Mouse (Mus musculus): ENCODE data around the gene Gm7137. TPM values are rescaled to one million over a fixed set of nuclear protein-coding genes. Genes with fewer than 3 reads are reported as not detected.
"Not testable (repeated sequence)": the region's sequence is repeated elsewhere in the genome, so short reads cannot be mapped to it uniquely, and the experiment has no call there.

Gene Gm7137
- polyA plus RNA-seq (2014; fragmentation: Nextera tagmentation; extraction: Ambion mirVana): not detected in 2 replicates

DNA sequence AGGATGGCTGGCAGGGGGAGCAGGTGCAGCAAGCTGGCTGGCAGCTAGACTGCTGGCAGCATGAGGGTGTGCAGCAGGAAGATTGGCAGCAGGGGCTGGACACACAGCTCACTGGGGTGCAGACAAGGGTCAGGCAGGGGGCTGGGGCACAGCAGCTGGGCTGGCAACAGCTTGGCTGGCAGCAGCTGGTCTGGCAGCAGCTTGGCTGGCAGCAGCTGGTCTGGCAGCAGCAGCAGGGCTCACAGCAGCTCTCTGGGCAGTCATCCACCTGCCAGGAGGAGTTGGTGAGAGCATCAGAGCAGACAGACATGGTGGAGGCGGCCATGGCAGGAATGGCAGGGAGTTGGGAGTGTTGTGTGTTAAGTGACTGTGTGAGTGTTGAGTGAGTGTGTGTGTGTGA lies at the start of gene Gm7137:
TSS of gene Gm7137 (minus strand) at position 325 of the 400 bp plus-strand sequence.
- not testable (repeated sequence) for H3K4me2 ChIP-seq (replicated peaks; ENCODE audit: low read depth, low read length); H3K9me3 ChIP-seq (ENCODE audit: control insufficient read depth, low read depth, low read length); H3K27me3 ChIP-seq (ENCODE audit: control insufficient read depth, insufficient read depth, low read length); H3K4me1 ChIP-seq (ENCODE audit: control insufficient read depth, insufficient read depth, low read length); H3K9ac ChIP-seq (replicated peaks; ENCODE audit: low read depth, low read length); H3K4me3 ChIP-seq (ENCODE audit: low read depth, low read length); H3K36me3 ChIP-seq (ENCODE audit: control insufficient read depth, insufficient read depth, low read length); ATAC-seq (ENCODE audit: insufficient number of reproducible peaks, insufficient read depth, low FRiP score, low read depth); H3K27ac ChIP-seq (ENCODE audit: low read length)
- WGBS: 71% methylated on average over 1 of the region's 1 CpGs

DNA sequence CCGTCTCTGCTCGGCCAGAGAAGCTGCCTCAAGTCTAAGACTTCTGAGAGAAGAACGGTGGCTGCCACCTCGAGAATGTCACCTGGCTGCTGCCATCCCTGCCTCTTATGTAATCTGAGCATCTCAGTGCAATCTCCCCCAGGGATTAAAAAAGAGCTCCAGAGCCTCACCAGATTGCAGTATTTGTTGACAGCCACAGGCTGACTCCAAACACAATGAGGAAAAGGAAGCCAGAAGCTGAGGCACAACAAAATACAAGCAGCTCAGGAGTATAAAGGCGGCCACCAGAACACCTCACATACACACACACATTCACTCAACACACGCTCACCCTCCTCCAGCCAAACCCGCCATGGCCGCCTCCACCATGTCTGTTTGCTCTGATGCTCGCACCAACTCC lies 47.6 kb upstream of the Gm7137 start, which contains the start of gene Krtap10-10:
TSS of gene Krtap10-10 (plus strand) at position 301 of the 400 bp plus-strand sequence.
- ATAC-seq (ENCODE audit: insufficient number of reproducible peaks, insufficient read depth, low FRiP score, low read depth): no peak
- WGBS: 60% methylated on average over 9 of the region's 9 CpGs
- Histone ChIP-seq H3K4me2 (replicated peaks; ENCODE audit: low read depth, low read length) (no peak within 1 kb of the TSS), H3K9ac (replicated peaks; ENCODE audit: low read depth, low read length) (no peak within 1 kb of the TSS), H3K4me3 (ENCODE audit: low read depth, low read length) (no peak within 1 kb of the TSS), H3K4me1 (ENCODE audit: control insufficient read depth, insufficient read depth, low read length) (no peaks in the 10 kb centered on the region), H3K36me3 (ENCODE audit: control insufficient read depth, insufficient read depth, low read length) (no peaks in the 10 kb centered on the region), H3K27me3 (ENCODE audit: control insufficient read depth, insufficient read depth, low read length) (no peaks in the 10 kb centered on the region), H3K9me3 (ENCODE audit: control insufficient read depth, low read depth, low read length) (no peaks in the 10 kb centered on the region), H3K27ac (ENCODE audit: low read length) (no peak within 1 kb of the TSS)

DNA sequence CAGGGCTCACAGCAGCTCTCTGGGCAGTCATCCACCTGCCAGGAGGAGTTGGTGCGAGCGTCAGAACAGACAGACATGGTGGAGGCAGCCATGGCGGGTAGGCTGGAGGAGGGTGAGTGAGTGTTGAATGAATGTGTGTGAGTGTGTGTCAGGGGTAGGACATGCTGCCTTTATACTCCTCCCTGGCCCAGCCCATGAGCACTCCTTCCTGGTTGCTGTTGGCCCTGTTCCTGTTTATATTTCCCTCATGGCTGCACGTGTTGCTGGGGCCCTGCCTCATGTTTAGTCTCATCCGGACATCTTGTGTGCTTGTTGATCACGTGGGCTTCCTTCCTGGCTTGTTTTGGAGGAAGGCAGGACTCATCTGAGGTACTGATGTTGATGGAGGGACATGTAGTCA lies 39.0 kb upstream of the Gm7137 start, which contains the start of gene Krtap10-4:
TSS of gene Krtap10-4 (minus strand) at position 145 of the 400 bp plus-strand sequence.
- H3K27me3 ChIP-seq (ENCODE audit: control insufficient read depth, insufficient read depth, low read length): no peaks in the 10 kb centered on the region
- H3K9me3 ChIP-seq (ENCODE audit: control insufficient read depth, low read depth, low read length): 0 out of 2 replicates have a peak, but pooled peaks cover 2% of the 10 kb centered on the region
- no peaks in the 10 kb centered on the region for H3K36me3 ChIP-seq (ENCODE audit: control insufficient read depth, insufficient read depth, low read length)
- H3K4me2 ChIP-seq (replicated peaks; ENCODE audit: low read depth, low read length): no peak within 1 kb of the TSS
- ATAC-seq (ENCODE audit: insufficient number of reproducible peaks, insufficient read depth, low FRiP score, low read depth): no peak
- H3K27ac ChIP-seq (ENCODE audit: low read length): no peak within 1 kb of the TSS
- WGBS: 69% methylated on average over 6 of the region's 6 CpGs
- H3K9ac ChIP-seq (replicated peaks; ENCODE audit: low read depth, low read length): no peak within 1 kb of the TSS
- H3K4me3 ChIP-seq (ENCODE audit: low read depth, low read length): no peak within 1 kb of the TSS
- H3K4me1 ChIP-seq (ENCODE audit: control insufficient read depth, insufficient read depth, low read length): no peaks in the 10 kb centered on the region

DNA sequence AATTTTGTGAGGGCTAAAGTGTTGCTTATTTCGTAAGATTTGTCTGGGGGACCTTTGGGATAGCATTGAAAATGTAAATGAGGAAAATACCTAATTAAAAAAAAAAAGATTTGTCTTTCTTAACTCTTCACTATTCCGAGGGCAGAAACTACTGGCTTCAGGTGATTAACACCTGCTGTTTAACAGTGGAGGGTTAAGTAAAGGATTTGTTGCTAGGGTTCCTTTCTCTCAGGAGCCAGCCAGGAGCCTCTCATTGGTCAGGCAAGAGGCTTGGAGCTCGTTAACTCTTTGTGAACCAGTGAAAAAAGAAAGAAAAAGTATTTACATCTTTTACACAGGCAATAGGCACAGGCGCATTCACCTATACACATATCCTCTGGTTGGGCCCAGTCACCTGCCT lies 31.2 kb upstream of the Gm7137 start:
- WGBS: 27% methylated on average over 4 of the region's 4 CpGs
- H3K9me3 ChIP-seq (ENCODE audit: control insufficient read depth, low read depth, low read length): 0 out of 2 replicates have a peak, but pooled peaks cover 2% of the 10 kb centered on the region
- no peak overlapping the region for H3K4me2 ChIP-seq (replicated peaks; ENCODE audit: low read depth, low read length)
- H3K4me1 ChIP-seq (ENCODE audit: control insufficient read depth, insufficient read depth, low read length): no peaks in the 10 kb centered on the region
- no peak for ATAC-seq (ENCODE audit: insufficient number of reproducible peaks, insufficient read depth, low FRiP score, low read depth)
- H3K27ac ChIP-seq (ENCODE audit: low read length): no peak overlapping the region
- no peaks in the 10 kb centered on the region for H3K36me3 ChIP-seq (ENCODE audit: control insufficient read depth, insufficient read depth, low read length)
- no peak overlapping the region for H3K4me3 ChIP-seq (ENCODE audit: low read depth, low read length)
- no peak overlapping the region for H3K9ac ChIP-seq (replicated peaks; ENCODE audit: low read depth, low read length)
- H3K27me3 ChIP-seq (ENCODE audit: control insufficient read depth, insufficient read depth, low read length): no peaks in the 10 kb centered on the region

DNA sequence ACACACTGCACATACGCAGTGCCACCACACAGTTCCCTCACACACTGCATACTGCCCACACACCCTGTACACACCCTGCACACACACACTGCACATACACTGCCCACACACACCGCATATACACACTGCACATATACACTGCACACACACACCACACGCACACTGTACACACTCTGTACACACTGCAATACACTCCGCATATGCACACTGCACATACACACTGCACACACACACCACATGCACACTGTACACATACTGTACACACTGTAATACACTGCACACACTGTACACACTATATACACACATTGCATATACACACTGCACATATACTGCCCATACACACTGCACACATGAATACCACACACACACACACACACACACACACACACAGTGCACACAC lies 30.5 kb upstream of the Gm7137 start:
- H3K36me3 ChIP-seq (ENCODE audit: control insufficient read depth, insufficient read depth, low read length): no peaks in the 10 kb centered on the region
- H3K9ac ChIP-seq (replicated peaks; ENCODE audit: low read depth, low read length): no peak overlapping the region
- H3K4me3 ChIP-seq (ENCODE audit: low read depth, low read length): no peak overlapping the region
- H3K27ac ChIP-seq (ENCODE audit: low read length): no peak overlapping the region
- H3K4me2 ChIP-seq (replicated peaks; ENCODE audit: low read depth, low read length): no peak overlapping the region
- WGBS: 93% methylated on average over 4 of the region's 4 CpGs
- H3K4me1 ChIP-seq (ENCODE audit: control insufficient read depth, insufficient read depth, low read length): no peaks in the 10 kb centered on the region
- H3K9me3 ChIP-seq (ENCODE audit: control insufficient read depth, low read depth, low read length): no peaks in the 10 kb centered on the region
- ATAC-seq (ENCODE audit: insufficient number of reproducible peaks, insufficient read depth, low FRiP score, low read depth): 0 out of 2 replicates have a peak, but pooled peaks have one; percentile 14
- no peaks in the 10 kb centered on the region for H3K27me3 ChIP-seq (ENCODE audit: control insufficient read depth, insufficient read depth, low read length)

DNA sequence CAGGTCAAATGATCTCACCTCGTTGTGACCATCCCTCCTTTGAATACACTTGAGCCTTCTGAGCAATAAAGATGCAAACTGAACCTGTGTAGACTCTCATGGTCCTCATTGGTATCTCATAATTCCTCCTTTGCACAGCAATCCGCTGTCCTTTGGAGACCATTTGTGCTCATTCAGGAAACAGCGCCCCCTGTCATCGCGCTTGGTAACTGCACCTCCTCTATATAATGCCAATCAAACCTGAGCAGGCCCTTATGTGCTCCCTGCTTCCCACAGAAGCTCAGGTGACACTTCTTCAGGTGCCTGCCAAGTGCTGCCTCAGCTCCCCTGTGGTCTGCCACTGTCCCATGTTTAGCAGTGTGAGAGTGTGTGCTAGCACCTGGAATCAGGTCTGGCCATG lies 27.5 kb upstream of the Gm7137 start:
- H3K4me3 ChIP-seq (ENCODE audit: low read depth, low read length): no peak overlapping the region
- no peaks in the 10 kb centered on the region for H3K27me3 ChIP-seq (ENCODE audit: control insufficient read depth, insufficient read depth, low read length)
- H3K4me1 ChIP-seq (ENCODE audit: control insufficient read depth, insufficient read depth, low read length): no peaks in the 10 kb centered on the region
- no peak overlapping the region for H3K9ac ChIP-seq (replicated peaks; ENCODE audit: low read depth, low read length)
- H3K9me3 ChIP-seq (ENCODE audit: control insufficient read depth, low read depth, low read length): no peaks in the 10 kb centered on the region
- H3K36me3 ChIP-seq (ENCODE audit: control insufficient read depth, insufficient read depth, low read length): no peaks in the 10 kb centered on the region
- ATAC-seq (ENCODE audit: insufficient number of reproducible peaks, insufficient read depth, low FRiP score, low read depth): no peak
- no peak overlapping the region for H3K4me2 ChIP-seq (replicated peaks; ENCODE audit: low read depth, low read length)
- H3K27ac ChIP-seq (ENCODE audit: low read length): no peak overlapping the region
- 29% methylated on average over 5 of the region's 5 CpGs for WGBS

DNA sequence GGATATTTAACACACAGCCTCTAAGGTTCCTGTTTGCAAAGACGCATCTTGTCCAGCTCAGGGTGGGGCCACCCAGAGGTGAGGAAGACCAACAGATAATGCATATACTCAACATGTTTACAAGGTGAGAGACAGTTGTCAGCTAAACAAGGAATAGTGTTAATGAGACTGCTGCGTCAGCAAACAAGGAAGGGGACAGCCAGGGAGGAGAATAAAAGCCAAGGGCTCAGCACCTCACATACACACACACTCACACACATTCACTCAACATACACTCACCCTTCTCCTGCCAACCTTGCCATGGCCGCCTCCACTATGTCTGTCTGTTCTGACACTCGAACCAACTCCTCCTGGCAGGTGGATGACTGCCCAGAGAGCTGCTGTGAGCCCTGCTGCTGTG lies 26.4 kb upstream of the Gm7137 start, which contains the start of gene Gm2696:
TSS of gene Gm2696 (plus strand) at position 301 of the 400 bp plus-strand sequence.
- no peaks in the 10 kb centered on the region for H3K4me1 ChIP-seq (ENCODE audit: control insufficient read depth, insufficient read depth, low read length)
- H3K4me3 ChIP-seq (ENCODE audit: low read depth, low read length): no peak within 1 kb of the TSS
- H3K9ac ChIP-seq (replicated peaks; ENCODE audit: low read depth, low read length): no peak within 1 kb of the TSS
- no peaks in the 10 kb centered on the region for H3K36me3 ChIP-seq (ENCODE audit: control insufficient read depth, insufficient read depth, low read length)
- no peaks in the 10 kb centered on the region for H3K9me3 ChIP-seq (ENCODE audit: control insufficient read depth, low read depth, low read length)
- 41% methylated on average over 4 of the region's 4 CpGs for WGBS
- H3K27ac ChIP-seq (ENCODE audit: low read length): no peak within 1 kb of the TSS
- H3K27me3 ChIP-seq (ENCODE audit: control insufficient read depth, insufficient read depth, low read length): no peaks in the 10 kb centered on the region
- H3K4me2 ChIP-seq (replicated peaks; ENCODE audit: low read depth, low read length): no peak within 1 kb of the TSS
- ATAC-seq (ENCODE audit: insufficient number of reproducible peaks, insufficient read depth, low FRiP score, low read depth): no peak

DNA sequence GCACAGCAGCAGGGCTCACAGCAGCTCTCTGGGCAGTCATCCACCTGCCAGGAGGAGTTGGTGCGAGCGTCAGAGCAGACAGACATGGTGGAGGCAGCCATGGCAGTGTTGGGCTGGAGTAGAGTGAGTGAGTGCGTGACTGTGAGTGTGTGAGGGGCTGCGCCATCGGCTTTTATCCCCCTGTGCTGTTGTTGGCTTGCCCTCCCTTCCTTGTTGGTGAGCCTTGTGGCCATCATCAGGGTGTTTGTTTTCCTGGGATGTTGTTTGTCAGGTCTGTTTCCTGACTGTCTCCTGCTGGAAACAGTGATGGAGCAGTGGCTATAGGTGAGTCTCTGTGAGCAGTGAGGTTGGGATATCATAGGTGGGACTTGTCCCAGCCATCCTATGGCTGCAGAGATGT lies 23.7 kb upstream of the Gm7137 start, which contains the start of gene Gm9507:
TSS of gene Gm9507 (minus strand) at position 101 of the 400 bp plus-strand sequence.
- WGBS: 66% methylated on average over 5 of the region's 5 CpGs

DNA sequence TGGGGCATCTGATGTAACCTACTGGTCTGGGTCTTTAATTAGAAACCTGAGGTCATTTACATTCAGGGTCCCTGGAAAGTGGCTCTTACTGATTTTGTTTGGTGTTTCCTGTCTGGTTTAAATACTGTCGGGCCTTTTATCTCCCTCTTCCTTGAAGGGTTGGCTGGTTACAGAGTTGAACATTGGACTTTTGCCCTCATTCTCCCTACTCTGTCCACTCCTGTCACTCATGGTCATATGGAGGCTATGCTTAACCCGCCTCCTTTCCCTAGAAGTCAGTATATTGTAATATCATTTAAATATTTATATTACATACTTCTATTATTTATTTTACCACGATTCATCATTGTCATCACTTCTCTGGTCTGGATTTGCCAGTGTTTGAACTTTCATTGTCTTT lies 16.1 kb upstream of the Gm7137 start:
- no peaks in the 10 kb centered on the region for H3K9me3 ChIP-seq (ENCODE audit: control insufficient read depth, low read depth, low read length)
- no peak for ATAC-seq (ENCODE audit: insufficient number of reproducible peaks, insufficient read depth, low FRiP score, low read depth)
- WGBS: 54% methylated on average over 3 of the region's 3 CpGs

More for the DNA sequence above, 23.7 kb upstream of the Gm7137 start, which contains the start of gene Gm9507:
- no peak within 1 kb of the TSS for H3K27ac ChIP-seq (ENCODE audit: low read length)
- no peak for ATAC-seq (ENCODE audit: insufficient number of reproducible peaks, insufficient read depth, low FRiP score, low read depth)
- no peak within 1 kb of the TSS for H3K4me3 ChIP-seq (ENCODE audit: low read depth, low read length)
- H3K4me2 ChIP-seq (replicated peaks; ENCODE audit: low read depth, low read length): no peak within 1 kb of the TSS
- no peak within 1 kb of the TSS for H3K9ac ChIP-seq (replicated peaks; ENCODE audit: low read depth, low read length)
- H3K4me1 ChIP-seq (ENCODE audit: control insufficient read depth, insufficient read depth, low read length): no peaks in the 10 kb centered on the region
- no peaks in the 10 kb centered on the region for H3K27me3 ChIP-seq (ENCODE audit: control insufficient read depth, insufficient read depth, low read length)
- H3K9me3 ChIP-seq (ENCODE audit: control insufficient read depth, low read depth, low read length): no peaks in the 10 kb centered on the region
- H3K36me3 ChIP-seq (ENCODE audit: control insufficient read depth, insufficient read depth, low read length): no peaks in the 10 kb centered on the region

More for the DNA sequence above, 16.1 kb upstream of the Gm7137 start:
- Histone ChIP-seq H3K9ac (replicated peaks; ENCODE audit: low read depth, low read length) (no peak overlapping the region), H3K4me3 (ENCODE audit: low read depth, low read length) (no peak overlapping the region), H3K4me1 (ENCODE audit: control insufficient read depth, insufficient read depth, low read length) (no peaks in the 10 kb centered on the region), H3K27ac (ENCODE audit: low read length) (no peak overlapping the region), H3K36me3 (ENCODE audit: control insufficient read depth, insufficient read depth, low read length) (no peaks in the 10 kb centered on the region), H3K27me3 (ENCODE audit: control insufficient read depth, insufficient read depth, low read length) (no peaks in the 10 kb centered on the region), H3K4me2 (replicated peaks; ENCODE audit: low read depth, low read length) (no peak overlapping the region)

Data from stomach, embryonic 14.5 days (tissue).